Comparison of ENCODE assay signal across 10 mouse cellular contexts in the genomic region with DNA sequence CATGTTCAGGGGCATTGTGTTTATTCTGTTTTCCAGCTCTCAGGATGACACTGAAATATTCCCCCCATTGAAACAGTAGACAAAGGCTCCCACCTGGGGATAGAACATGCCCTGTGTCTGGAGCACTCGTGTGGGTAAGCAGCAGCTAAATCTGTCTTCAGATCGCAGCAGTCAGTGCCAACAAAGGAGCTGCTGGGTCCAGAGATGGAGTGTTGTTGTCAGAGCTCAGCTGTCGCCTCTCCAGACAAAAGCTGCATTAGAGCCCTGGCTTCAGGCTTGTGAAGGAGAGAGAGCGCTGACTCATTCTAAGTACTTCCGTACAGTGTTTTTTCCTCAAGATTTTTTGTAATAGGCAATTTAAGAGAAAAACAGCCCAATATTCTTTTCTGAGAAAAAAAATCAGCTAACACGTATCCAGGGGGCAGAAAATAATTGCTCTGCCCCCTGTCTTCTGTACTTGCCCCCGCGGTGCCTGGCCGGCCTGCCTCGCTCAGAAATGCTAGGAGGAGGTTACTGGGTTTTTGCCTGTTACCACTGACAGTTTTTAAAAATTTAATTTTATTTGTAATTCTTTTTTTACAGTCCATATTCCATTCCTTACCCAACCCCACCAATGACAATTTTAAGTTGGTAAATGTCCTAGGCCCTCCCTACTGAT. TPM values are rescaled to one million over a fixed set of nuclear protein-coding genes. Genes with fewer than 3 reads are reported as not detected.
DNase-seq lines count a peak whose midpoint lies in the region; ATAC-seq lines count a peak whose summit lies in the region.
"Had no signal": no experiment of that assay in that cellular context is flagged by ENCODE, and none has a peak within 500 bp of the region (broad histone marks: within the 10 kb centered on the region; RNA-seq: fewer than 3 reads in every experiment).

No protein-coding gene starts in this region.

- peak; percentile 76; the same call in 1 of the 2 replicates for ATAC-seq in embryonic facial prominence, embryonic 11.5 days (replicated peaks; ENCODE audit: insufficient number of reproducible peaks, low FRiP score, low TSS enrichment, low read depth)
- peak; percentile 43; the same call in 1 of the 2 replicates for ATAC-seq in midbrain, embryonic 14.5 days (ENCODE audit: low FRiP score, low TSS enrichment)
- ATAC-seq in liver, embryonic 11.5 days (replicated peaks; ENCODE audit: low FRiP score): no peak

- DNase-seq in embryo, embryonic 10 days (ENCODE audit: low spot score): peak; percentile 58
- DNase-seq in embryo, embryonic 9.5 days (ENCODE audit: extremely low spot score): no peak
- peak; percentile 23 for DNase-seq in embryonic facial prominence, embryonic 11.5 days (ENCODE audit: low spot score)
- peak; percentile 42 to 54 for DNase-seq in layer of hippocampus, adult 8-10 months (ENCODE audit: low spot score in 2 of 2)
- DNase-seq in midbrain, embryonic 14.5 days: peak; percentile 58
- DNase-seq in adipocyte (ENCODE audit: low spot score): no peak
- DNase-seq in adrenal gland, postnatal 25 days: no peak
- DNase-seq in liver, embryonic 11.5 days (ENCODE audit: low spot score): no peak

- H3K9ac ChIP-seq in embryonic facial prominence, embryonic 11.5 days (replicated peaks; ENCODE audit: low read length): no peak overlapping the region
- no peak overlapping the region for H3K9ac ChIP-seq in midbrain, embryonic 14.5 days (replicated peaks; ENCODE audit: low read length)
- H3K9ac ChIP-seq in liver, embryonic 11.5 days (ENCODE audit: low read depth, low read length): no peak overlapping the region

- no peaks in the 10 kb centered on the region for H3K27me3 ChIP-seq in embryonic facial prominence, embryonic 11.5 days (ENCODE audit: control insufficient read depth, insufficient read depth, low read length)
- no peaks in the 10 kb centered on the region for H3K27me3 ChIP-seq in midbrain, embryonic 14.5 days (ENCODE audit: control insufficient read depth, insufficient read depth, low read length)
- H3K27me3 ChIP-seq in liver, embryonic 11.5 days (replicated peaks; ENCODE audit: control insufficient read depth, insufficient read depth, low read length): no peaks in the 10 kb centered on the region

- no peak overlapping the region for H3K4me2 ChIP-seq in embryonic facial prominence, embryonic 11.5 days (ENCODE audit: low read depth, low read length)
- no peak overlapping the region for H3K4me2 ChIP-seq in midbrain, embryonic 14.5 days (ENCODE audit: low read length)
- H3K4me2 ChIP-seq in liver, embryonic 11.5 days: no peak overlapping the region

- no peaks in the 10 kb centered on the region for H3K36me3 ChIP-seq in embryonic facial prominence, embryonic 11.5 days (replicated peaks; ENCODE audit: control insufficient read depth, insufficient read depth, low read depth, low read length)
- no peaks in the 10 kb centered on the region for H3K36me3 ChIP-seq in midbrain, embryonic 14.5 days (ENCODE audit: control insufficient read depth, insufficient read depth, low read length)
- no peaks in the 10 kb centered on the region for H3K36me3 ChIP-seq in liver, embryonic 11.5 days (ENCODE audit: control insufficient read depth, insufficient read depth, low read length)

- no peak overlapping the region for H3K4me3 ChIP-seq in embryonic facial prominence, embryonic 11.5 days (ENCODE audit: low read depth, low read length)
- H3K4me3 ChIP-seq in midbrain, embryonic 14.5 days (replicated peaks; ENCODE audit: low read depth, low read length): no peak overlapping the region
- H3K4me3 ChIP-seq in liver, embryonic 11.5 days (ENCODE audit: low read depth, low read length): no peak overlapping the region

- H3K9me3 ChIP-seq in embryonic facial prominence, embryonic 11.5 days (replicated peaks; ENCODE audit: control insufficient read depth, low read length): no peaks in the 10 kb centered on the region
- H3K9me3 ChIP-seq in midbrain, embryonic 14.5 days (ENCODE audit: control insufficient read depth, low read length): no peaks in the 10 kb centered on the region
- H3K9me3 ChIP-seq in liver, embryonic 11.5 days (ENCODE audit: control insufficient read depth, low read length): no peaks in the 10 kb centered on the region

- no peak overlapping the region for H3K27ac ChIP-seq in embryonic facial prominence, embryonic 11.5 days (replicated peaks; ENCODE audit: low read depth, low read length)
- H3K27ac ChIP-seq in midbrain, embryonic 14.5 days (replicated peaks; ENCODE audit: low read depth, low read length): peak overlapping the region; percentile 63
- no peak overlapping the region for H3K27ac ChIP-seq in liver, embryonic 11.5 days (ENCODE audit: low read depth, low read length)

- H3K4me1 ChIP-seq in embryonic facial prominence, embryonic 11.5 days (ENCODE audit: control insufficient read depth, insufficient read depth, low read length): no peaks in the 10 kb centered on the region
- H3K4me1 ChIP-seq in midbrain, embryonic 14.5 days (ENCODE audit: control insufficient read depth, insufficient read depth, low read length): peaks cover 11% of the 10 kb centered on the region; the same call in 1 of the 2 replicates
- H3K4me1 ChIP-seq in liver, embryonic 11.5 days (replicated peaks; ENCODE audit: control insufficient read depth, insufficient read depth, low read length): no peaks in the 10 kb centered on the region

- WGBS in embryonic facial prominence, embryonic 11.5 days: 73% methylated on average over 10 of the region's 10 CpGs
- 39% methylated on average over 10 of the region's 10 CpGs for WGBS in midbrain, embryonic 14.5 days
- WGBS in liver, embryonic 11.5 days: 86% methylated on average over 10 of the region's 10 CpGs

RNA-seq across cellular contexts. Expression of a gene that starts 21.6 kb away (rescaled TPM):
- polyA plus RNA-seq in embryonic facial prominence, embryonic 11.5 days (2014; fragmentation: Nextera tagmentation; extraction: Ambion mirVana): not detected in 2 replicates
- not detected for total RNA-seq in layer of hippocampus, adult 8-10 months (2022)
- not detected in 2 replicates for polyA plus RNA-seq in midbrain, embryonic 14.5 days (2014; fragmentation: Nextera tagmentation; extraction: Ambion mirVana)
- not detected in 2 replicates for total RNA-seq in adrenal gland, postnatal 25 days (2021)
- polyA plus RNA-seq in liver, embryonic 11.5 days (2014; fragmentation: Nextera tagmentation; extraction: Ambion mirVana): not detected in 2 replicates
- total RNA-seq: left cerebral cortex, adult 8-10 months had no signal
- polyA plus RNA-seq: spleen, adult 2 months had no signal

Comparison
In these comparisons a context has a peak if more than half of its experiments do, and no peak if none do; other contexts are left out.
1. DNase-seq: peak in embryo, embryonic 10 days (single experiment), embryonic facial prominence, embryonic 11.5 days (single experiment), layer of hippocampus, adult 8-10 months (2 of 2) and midbrain, embryonic 14.5 days (single experiment); none in embryo, embryonic 9.5 days (single experiment), adipocyte (single experiment), adrenal gland, postnatal 25 days (single experiment) and liver, embryonic 11.5 days (single experiment).